Mouse (Mus musculus) lung, postnatal 0 days (tissue): Measurements from ENCODE around the gene Catsperd. TPM values are rescaled to one million over a fixed set of nuclear protein-coding genes. Genes with fewer than 3 reads are reported as not detected.
"Not testable (repeated sequence)": the region's sequence is repeated elsewhere in the genome, so short reads cannot be mapped to it uniquely, and the experiment has no call there.

ENCODE experiments used
- ATAC-seq: fragments of 200-750 bp; cut with Nextera tagmentation; 2 replicates; pipeline ENCODE4 v1.8.0; 2017; ENCODE audit warnings: moderate library complexity
- DNase-seq: peaks from one replicate; pipeline ENCODE4 v3.0.0-alpha.2; 2016; ENCODE audit warnings: low spot score
- H3K27ac ChIP-seq: fragments of 300-500 bp; sonication (generic); 2 replicates; pipeline ENCODE4 v1.5.1; 2014; ENCODE audit warnings: antibody characterized with exemption, mild to moderate bottlenecking, low read length, mixed read lengths
- H3K27me3 ChIP-seq: fragments of 300-500 bp; sonication (generic); replicated peaks from 2 replicates; pipeline ENCODE4 v1.6.1; 2014; ENCODE audit warnings: low read length, mixed read lengths; ENCODE audit not compliant: insufficient read depth
- H3K36me3 ChIP-seq: fragments of 300-500 bp; sonication (generic); 2 replicates; pipeline ENCODE4 v1.6.1; 2014; ENCODE audit warnings: low read length, mixed read lengths; ENCODE audit not compliant: insufficient read depth
- H3K4me1 ChIP-seq: fragments of 300-500 bp; sonication (generic); 2 replicates; pipeline ENCODE4 v1.6.1; 2014; ENCODE audit warnings: antibody characterized with exemption, low read depth, low read length, mixed read lengths; ENCODE audit not compliant: insufficient read depth
- H3K4me2 ChIP-seq: fragments of 300-500 bp; sonication (generic); replicated peaks from 2 replicates; pipeline ENCODE4 v1.6.1; 2014; ENCODE audit warnings: low read depth, mild to moderate bottlenecking, low read length, moderate library complexity, mixed read lengths
- H3K4me3 ChIP-seq: fragments of 300-500 bp; sonication (generic); 2 replicates; pipeline ENCODE4 v1.5.1; 2014; ENCODE audit warnings: low read depth, low read length
- H3K9ac ChIP-seq: fragments of 300-500 bp; sonication (generic); replicated peaks from 2 replicates; pipeline ENCODE4 v1.6.1; 2014; ENCODE audit warnings: low read depth, mild to moderate bottlenecking
- H3K9me3 ChIP-seq: fragments of 300-500 bp; sonication (generic); 2 replicates; pipeline ENCODE4 v1.6.1; 2016; ENCODE audit warnings: low read length, mixed read lengths
- CTCF ChIP-seq: IDR thresholded peaks from 2 replicates; pipeline ENCODE4 v1.5.1; 2016; ENCODE audit warnings: antibody characterized with exemption, mild to moderate bottlenecking
- EP300 ChIP-seq: IDR thresholded peaks from 2 replicates; pipeline ENCODE4 v1.6.1; 2016; ENCODE audit warnings: antibody characterized with exemption, mild to moderate bottlenecking, control low read depth
- WGBS: fragments of 180-500 bp; shearing (Covaris S2); extraction: QIAGEN DNeasy Blood & Tissue Kit; methylation state at CpG from one replicate; pipeline ENCODE4 v1.1.7; 2014; 5-methylcytosine and 5-hydroxymethylcytosine counted together
- polyA plus RNA-seq: library from polyadenylated mRNA; unstranded; fragments of >200 nt; fragmentation: Nextera tagmentation; extraction: Ambion mirVana; gene quantifications from 2 replicates; pipeline ENCODE4 v1.2.1, GENCODE M21; 2015

Catsperd gene
- polyA plus RNA-seq, 1 experiment from 2014 or later: 0.12 TPM

GRCm38 (mm10) chr17:56626754-56627470, 1.0 kb upstream of the Catsperd start, which contains the start of gene Lonp1:
Gene Lonp1 (minus strand): TSS chr17:56626887.
- no peaks in the 10 kb centered on the region for H3K27me3 ChIP-seq
- ATAC-seq: peak; percentile 91
- TF ChIP-seq EP300: no peak
- no peak for TF ChIP-seq CTCF
- peak within 1 kb of the TSS; percentile 94 for H3K4me3 ChIP-seq
- H3K36me3 ChIP-seq: 0 out of 2 replicates have a peak, but pooled peaks cover 7% of the 10 kb centered on the region
- peak; percentile 99 for DNase-seq
- H3K9me3 ChIP-seq: no peaks in the 10 kb centered on the region
- H3K4me1 ChIP-seq: peaks cover 9% of the 10 kb centered on the region; the same call in 1 of the 2 replicates
- WGBS: under 1% methylated on average over 46 of the region's 51 CpGs
- H3K9ac ChIP-seq: peak within 1 kb of the TSS; percentile 85
- H3K27ac ChIP-seq: peak within 1 kb of the TSS; percentile 54
- H3K4me2 ChIP-seq: peak within 1 kb of the TSS; percentile 95

- H3K9ac ChIP-seq, H3K9me3 ChIP-seq, H3K4me2 ChIP-seq, DNase-seq, H3K4me3 ChIP-seq, H3K4me1 ChIP-seq, H3K27me3 ChIP-seq, ATAC-seq, H3K36me3 ChIP-seq, H3K27ac ChIP-seq: not testable (repeated sequence)
- 71% methylated on average over 24 of the region's 27 CpGs for WGBS
Measured at GRCm38 (mm10) chr17:56629800-56630781, 2.1 kb downstream of the Catsperd start.

- DNase-seq (no peak), ATAC-seq (no peak)
- WGBS: 54% methylated on average over 4 of the region's 4 CpGs
- H3K36me3 ChIP-seq: no peaks in the 10 kb centered on the region
- H3K4me2 ChIP-seq: no peak overlapping the region
- H3K9ac ChIP-seq: no peak overlapping the region
- no peaks in the 10 kb centered on the region for H3K27me3 ChIP-seq
- no peak overlapping the region for H3K27ac ChIP-seq
- TF ChIP-seq EP300 (no peak), CTCF (no peak)
- no peaks in the 10 kb centered on the region for H3K9me3 ChIP-seq
- H3K4me1 ChIP-seq: peaks cover 6% of the 10 kb centered on the region; the same call in 1 of the 2 replicates
- H3K4me3 ChIP-seq: no peak overlapping the region
Measured at GRCm38 (mm10) chr17:56631807-56632206, 3.9 kb downstream of the Catsperd start.

- Histone ChIP-seq H3K27ac (no peak overlapping the region), H3K4me1 (no peaks in the 10 kb centered on the region), H3K4me2 (no peak overlapping the region), H3K9me3 (no peaks in the 10 kb centered on the region), H3K27me3 (no peaks in the 10 kb centered on the region), H3K9ac (no peak overlapping the region), H3K36me3 (no peaks in the 10 kb centered on the region), H3K4me3 (no peak overlapping the region)
- 85% methylated on average over 6 of the region's 6 CpGs for WGBS
- no peak for TF ChIP-seq CTCF
- no peak for TF ChIP-seq EP300
- DNase-seq: no peak
- ATAC-seq: no peak
Measured at GRCm38 (mm10) chr17:56634023-56634422, 6.1 kb downstream of the Catsperd start.

GRCm38 (mm10) chr17:56643237-56643636, 15.3 kb downstream of the Catsperd start:
- Histone ChIP-seq H3K36me3 (no peaks in the 10 kb centered on the region), H3K4me1 (no peaks in the 10 kb centered on the region), H3K9ac (no peak overlapping the region), H3K4me2 (no peak overlapping the region), H3K4me3 (no peak overlapping the region), H3K9me3 (no peaks in the 10 kb centered on the region), H3K27ac (no peak overlapping the region), H3K27me3 (no peaks in the 10 kb centered on the region)
- DNase-seq (no peak), ATAC-seq (no peak)
- WGBS: 82% methylated on average over 4 of the region's 4 CpGs
- TF ChIP-seq CTCF (no peak), EP300 (no peak)

GRCm38 (mm10) chr17:56647546-56647945, 19.6 kb downstream of the Catsperd start:
- no peak overlapping the region for H3K9ac ChIP-seq
- ATAC-seq: peak; percentile 19; the same call in 1 of the 2 replicates
- H3K36me3 ChIP-seq: no peaks in the 10 kb centered on the region
- H3K4me3 ChIP-seq: no peak overlapping the region
- WGBS: 40% methylated on average over 12 of the region's 13 CpGs
- H3K27ac ChIP-seq: no peak overlapping the region
- no peak for TF ChIP-seq EP300
- no peak for TF ChIP-seq CTCF
- H3K4me1 ChIP-seq: no peaks in the 10 kb centered on the region
- H3K4me2 ChIP-seq: no peak overlapping the region
- no peaks in the 10 kb centered on the region for H3K9me3 ChIP-seq
- H3K27me3 ChIP-seq: no peaks in the 10 kb centered on the region
- no peak for DNase-seq
